Mouse (Mus musculus) erythroblast, embryonic 14.5 days (primary cell): ENCODE results near the gene Smc3.

Source experiments
- GATA1 ChIP-seq: IDR thresholded peaks from 2 replicates; pipeline ENCODE4 v1.6.1; 2012; ENCODE audit warnings: low read length, inconsistent platforms, mixed read lengths
- TAL1 ChIP-seq: IDR thresholded peaks from 3 replicates; pipeline ENCODE4 v1.6.1; 2012; ENCODE audit warnings: low read length, inconsistent platforms, mixed read lengths

- TF ChIP-seq GATA1 (no peak), TAL1 (no peak)
Measured at GRCm38 (mm10) chr19:53679981-53680380, 79.8 kb downstream of the Smc3 start.
